Mouse (Mus musculus): ENCODE data around the gene Ccdc115.
"Not testable (repeated sequence)": the region's sequence is repeated elsewhere in the genome, so short reads cannot be mapped to it uniquely, and the experiment has no call there.

Gene Ccdc115

DNA sequence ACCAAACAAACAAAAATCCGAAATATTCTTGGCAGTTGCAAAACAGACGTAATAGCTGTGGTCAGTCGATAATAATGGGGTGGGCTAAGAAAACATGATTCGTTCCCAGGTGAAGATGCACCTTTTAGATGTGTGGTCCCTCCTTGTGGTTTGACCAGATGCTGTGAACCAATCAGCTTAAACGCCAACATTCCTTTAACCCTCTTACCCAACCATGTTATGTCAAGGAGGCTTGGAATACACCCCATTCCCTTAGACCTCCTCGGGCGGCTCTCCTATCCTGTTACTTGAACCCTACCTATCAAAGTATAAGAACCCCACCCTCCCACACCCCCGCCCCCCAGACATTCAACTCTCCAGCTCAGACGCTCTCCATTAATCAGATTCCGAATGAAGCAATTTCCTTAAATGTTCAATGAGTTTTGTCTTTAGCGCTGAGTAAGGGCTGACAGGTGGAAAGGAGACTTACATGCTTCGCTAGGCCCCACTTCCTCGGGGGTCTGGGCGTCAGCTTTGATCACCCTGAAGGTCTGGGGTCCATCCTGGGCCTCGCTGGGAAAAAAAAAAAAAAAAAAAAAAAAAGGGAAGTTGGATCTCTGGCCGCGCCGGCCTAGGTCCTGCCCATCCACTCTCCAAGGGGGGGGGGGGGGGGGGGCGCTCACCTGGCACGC is 956 bp downstream of the Ccdc115 start:
- DNase-seq (ENCODE audit: low spot score in 2 of 2): no peak

DNA sequence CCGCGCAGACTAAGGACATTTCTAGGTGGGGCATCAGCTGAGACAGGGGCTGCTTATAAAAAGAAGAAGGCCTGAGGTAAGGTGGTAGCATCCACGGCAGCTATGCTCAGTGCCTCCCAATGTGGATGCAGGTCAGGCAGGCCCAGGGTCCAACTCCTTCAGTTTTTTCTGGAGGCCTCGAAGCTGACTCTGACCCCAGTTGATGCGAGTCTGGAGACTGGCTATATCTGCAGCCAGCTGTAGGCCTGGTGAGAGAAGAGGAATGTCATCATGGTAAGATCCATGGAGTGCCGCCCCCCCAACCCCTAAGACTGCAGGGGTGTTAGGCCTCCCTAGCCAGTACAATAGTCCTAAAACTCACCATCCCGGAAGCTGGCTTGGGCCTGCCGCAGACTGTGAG is 2.1 kb downstream of the Ccdc115 start:
- DNase-seq (ENCODE audit: low spot score in 2 of 2): not testable (repeated sequence)

DNA sequence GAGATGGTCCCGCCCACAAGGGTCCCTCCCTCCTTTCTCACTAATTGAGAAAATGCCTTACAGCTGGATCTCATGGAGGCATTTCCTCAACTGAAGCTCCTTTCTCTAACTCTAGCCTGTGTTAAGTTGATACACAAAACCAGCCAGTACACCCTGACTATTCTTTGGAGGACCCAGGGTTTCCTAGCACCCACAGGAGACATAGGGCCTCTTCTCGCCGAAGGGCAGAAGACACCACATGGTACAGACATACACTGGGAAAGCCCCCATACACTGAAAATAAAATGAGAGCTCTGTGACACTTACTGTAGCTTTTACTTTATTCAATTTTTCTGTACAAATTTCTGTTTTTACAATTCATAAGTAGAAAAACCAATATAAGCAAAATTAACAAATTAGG is 3.1 kb downstream of the Ccdc115 start:
- DNase-seq (ENCODE audit: low spot score in 2 of 2): no peak

DNA sequence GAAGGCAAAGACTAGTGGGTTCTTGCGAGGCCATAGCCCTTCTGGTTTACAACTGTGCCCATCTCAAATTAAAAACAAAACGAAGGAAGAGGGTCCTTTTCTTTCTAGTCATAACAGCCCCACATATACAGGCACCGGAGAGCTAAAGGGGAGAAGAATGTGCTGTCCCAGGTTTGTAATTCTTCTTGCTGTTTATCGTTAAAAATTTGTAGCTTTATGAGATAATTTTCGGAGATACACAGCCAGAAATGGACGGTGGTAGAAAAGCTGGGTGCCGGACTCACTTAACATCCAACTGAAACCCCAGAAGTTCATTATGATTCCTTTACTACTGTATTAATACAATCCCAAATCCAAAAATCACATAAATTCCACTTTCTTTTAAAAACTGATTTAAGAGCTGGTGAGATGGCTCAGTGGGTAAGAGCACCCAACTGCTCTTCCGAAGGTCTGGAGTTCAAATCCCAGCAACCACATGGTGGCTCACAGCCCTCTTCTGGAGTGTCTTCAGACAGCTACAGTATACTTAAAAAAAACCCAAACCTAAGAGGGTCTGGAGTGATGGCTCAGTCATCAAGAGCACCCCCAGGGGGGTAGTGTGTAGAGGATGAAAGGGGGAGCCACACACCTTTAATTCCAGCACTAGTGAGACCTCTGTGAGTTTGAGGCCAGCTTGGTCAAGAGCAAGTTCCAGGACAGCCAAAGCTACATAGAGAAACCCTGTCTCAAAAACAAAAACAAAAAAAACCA is 3.9 kb downstream of the Ccdc115 start:
- DNase-seq (ENCODE audit: low spot score in 2 of 2): no peak

DNA sequence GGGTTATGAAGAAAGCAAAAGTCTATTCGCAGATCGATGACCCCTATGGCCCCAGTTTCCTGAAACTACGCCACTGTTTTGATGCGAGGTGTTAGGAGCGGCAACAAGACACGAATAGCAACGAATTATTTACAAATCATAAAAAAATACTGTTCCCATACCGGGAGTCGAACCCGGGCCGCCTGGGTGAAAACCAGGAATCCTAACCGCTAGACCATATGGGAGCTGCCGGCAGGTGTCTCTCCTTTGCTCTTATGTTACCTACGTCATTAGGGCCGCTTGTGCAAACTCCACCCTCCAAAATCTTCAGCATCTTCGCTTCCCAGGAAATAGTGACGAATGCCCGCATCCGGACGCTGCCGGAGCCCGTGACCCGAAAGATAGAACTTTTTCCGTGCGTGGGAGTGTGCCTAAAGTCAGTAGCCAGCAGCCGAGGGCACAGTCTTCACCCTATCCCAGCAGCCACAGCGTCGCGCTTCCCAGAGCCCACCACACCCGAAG is 4.8 kb downstream of the Ccdc115 start:
- peak; percentile 78 to 85 for DNase-seq (ENCODE audit: low spot score in 2 of 2)

DNA sequence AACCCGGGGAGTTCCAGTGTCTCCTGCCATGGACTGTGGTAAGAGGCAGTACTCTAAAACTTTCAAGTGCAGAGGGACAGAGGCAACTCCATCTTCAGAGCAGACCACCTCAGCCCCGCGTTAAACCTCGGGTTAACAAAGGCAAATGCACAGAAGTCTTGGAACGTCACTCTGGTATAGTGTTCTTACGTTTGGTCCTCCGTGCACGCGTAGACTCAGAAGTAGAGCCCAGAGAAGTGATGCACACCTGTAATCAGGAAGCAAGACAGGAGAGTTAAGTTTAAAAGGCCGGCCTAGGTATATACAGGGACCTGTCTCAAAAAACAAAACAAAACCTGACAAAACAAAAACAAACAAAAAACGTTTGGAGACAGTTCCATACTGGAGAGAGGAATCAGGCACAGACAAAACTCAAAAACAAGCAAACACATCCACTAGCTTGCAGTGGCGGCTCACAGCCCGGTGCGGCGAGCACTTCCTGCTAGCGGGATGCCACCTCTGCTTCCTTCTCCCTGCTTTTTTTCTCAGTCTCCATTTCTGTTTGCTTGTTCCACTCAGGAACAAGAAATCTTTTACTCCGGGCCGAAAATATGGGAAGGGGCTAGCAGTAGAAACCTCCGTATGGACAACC is 5.5 kb downstream of the Ccdc115 start:
- DNase-seq (ENCODE audit: low spot score in 2 of 2): no peak

DNA sequence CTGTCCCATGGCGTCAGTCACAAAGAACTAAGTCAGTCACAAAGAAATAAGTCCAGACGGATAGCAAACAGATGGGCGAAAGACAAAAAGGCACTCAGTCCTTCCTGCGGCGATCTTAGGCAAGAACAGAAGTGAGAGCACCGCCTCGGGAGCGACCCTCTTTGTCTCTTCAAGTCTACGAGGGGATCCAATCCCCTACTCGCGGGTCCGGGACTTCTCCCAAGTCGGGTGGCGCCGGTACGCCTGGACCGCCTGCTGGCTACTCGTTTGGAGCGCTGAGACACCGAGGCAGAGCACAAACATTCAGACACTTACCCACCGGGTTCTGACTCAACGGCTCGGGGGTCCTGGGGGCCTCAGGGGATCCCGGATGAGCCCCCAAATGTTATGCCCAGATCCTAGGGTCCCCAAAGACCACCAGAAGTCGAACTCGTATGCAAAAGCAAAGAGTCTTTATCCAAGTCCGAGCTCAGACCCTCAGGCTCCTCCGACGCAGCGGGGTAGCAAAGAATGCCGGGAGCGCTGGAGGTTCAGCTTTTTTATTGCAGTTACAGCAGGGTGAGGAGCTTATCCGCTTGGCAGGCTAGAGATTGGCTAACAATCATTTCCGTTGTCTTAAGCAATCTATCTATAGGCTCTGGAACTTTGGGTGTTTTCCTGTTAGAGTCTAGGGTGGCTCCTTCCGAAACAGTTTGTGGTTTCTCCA is 6.5 kb downstream of the Ccdc115 start:
- no peak for DNase-seq (ENCODE audit: low spot score in 2 of 2)

DNA sequence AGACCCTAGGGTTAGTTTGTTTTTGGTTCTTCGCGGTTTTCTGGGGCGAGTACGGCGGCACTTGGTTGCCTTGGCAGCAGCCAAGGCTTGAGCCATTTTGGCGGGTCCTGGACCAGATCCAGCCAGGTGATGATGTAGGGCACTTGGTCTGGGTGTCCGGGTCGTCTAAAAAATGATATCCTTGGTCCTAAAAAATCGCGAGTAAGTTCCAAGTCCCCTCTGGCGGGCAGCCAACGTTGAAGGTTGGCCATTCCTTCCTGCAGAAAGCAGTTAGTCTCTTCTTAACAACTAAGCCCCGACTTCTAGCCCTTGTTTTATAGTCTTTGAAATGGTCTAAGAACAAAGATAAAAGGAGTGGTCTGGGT is 7.1 kb downstream of the Ccdc115 start:
- DNase-seq (ENCODE audit: low spot score in 2 of 2): no peak

DNA sequence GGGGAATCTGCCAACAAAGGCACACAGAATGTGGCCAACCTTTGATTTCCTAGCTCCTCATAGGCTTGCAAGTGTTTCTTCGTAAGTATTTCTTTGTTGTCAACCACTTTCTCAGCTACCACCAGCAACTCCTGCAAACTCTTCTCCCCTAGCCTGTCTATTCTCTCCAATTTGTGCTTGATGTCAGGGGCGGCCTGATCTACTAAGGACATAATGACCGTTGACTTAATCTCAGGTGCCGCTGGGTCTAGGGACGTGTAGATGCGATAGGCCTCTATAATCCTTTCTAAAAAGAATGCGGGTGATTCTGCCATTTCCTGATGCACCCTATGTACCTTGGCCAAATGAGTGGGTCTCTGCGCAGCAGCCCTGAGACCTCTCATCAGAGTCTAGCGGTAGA is 8.0 kb downstream of the Ccdc115 start:
- DNase-seq (ENCODE audit: low spot score in 2 of 2): no peak

DNA sequence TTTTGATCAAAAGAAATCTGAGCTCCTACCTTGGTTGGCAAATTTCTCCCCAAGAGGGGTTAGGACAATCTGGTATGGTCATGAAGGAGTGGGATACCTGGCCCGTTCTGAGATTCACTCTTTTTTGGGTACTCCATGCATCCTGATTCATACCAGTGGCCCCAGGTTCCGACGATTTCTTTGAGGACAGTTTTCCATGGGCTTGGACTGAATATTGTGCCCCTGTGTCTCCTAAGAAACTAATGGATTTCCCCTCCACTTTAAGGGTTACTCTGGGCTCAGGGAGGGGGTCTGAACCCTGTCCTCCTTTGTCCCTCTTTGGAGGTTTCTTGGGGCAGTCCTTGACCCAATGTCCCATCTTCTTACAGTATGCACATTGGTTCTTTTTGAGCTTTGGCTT is 8.5 kb downstream of the Ccdc115 start:
- DNase-seq (ENCODE audit: low spot score in 2 of 2): no peak

DNA sequence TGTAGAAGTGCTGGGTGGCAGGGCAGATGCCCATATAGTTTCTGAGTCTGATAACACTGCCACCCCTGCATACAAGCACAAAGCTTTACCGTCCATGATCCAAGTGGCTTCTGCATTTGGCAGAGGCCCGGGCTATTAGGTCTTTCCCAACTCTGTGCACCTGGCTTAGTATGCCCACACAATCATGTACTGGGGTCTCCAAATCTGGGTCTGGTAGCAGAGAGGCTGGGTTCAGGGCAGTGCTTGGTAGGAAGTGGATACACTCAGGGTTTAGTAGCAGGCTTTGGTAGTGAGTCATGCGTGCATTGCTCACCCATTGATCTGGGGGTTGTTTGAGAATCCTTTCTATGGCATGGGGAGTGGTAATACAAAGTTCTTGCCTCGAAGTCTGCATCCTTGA is 10.2 kb downstream of the Ccdc115 start:
- DNase-seq (ENCODE audit: low spot score in 2 of 2): no peak

DNA sequence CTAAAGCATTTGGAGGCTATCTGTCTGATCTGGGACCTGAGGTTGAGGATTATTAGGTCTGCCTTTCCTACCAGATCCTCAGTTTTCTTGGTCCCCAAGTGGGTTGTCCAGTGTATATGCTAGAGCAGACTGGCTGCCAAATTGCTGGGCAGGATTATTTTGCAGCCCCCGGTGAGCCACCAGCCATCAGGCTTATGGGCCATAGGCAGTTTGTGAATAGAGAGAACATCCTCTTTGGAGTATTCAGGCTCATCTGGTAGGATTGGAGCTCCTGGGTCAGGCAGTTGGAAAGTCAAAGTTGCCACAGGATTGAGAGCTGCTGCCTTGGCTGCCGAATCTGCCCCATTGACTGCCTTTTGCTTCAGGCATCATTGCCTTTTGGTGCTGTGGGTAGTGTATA is 11.0 kb downstream of the Ccdc115 start:
- no peak for DNase-seq (ENCODE audit: low spot score in 2 of 2)

DNA sequence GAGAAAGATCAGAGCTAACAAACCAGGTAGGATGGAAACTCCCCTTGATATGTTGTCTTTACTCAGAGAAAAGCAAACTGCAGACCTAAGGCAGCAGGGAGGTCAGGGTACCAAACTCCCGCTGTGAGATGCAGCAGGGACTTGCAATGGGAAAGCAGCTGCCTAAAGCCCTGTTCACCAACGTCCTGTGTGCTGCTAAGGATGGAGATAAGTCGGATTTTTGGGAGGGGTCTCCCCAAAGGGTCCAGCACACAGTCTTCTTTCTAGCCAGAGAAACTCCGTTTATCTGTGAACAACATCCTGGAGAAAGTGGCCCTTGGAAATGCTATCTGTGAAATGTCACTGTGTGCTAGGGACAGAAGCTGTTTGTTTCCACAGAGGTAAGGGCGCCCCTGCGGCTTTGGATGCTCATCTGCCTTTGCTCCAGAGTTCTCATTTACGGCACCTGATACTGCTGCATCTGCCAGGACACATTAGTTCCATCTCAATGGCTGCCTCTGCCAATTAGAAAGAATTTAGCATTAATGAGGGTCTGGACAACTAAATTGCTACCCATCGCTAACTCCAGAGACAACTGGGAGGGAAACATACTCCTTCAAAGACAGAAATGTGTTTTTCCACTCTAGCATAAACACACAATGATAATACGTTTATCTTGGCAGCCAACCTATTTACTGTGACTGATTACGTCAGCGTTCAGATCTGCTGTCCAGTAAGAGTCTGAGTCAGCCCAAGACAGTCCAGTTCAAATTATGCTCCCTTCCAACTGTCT is 40.1 kb downstream of the Ccdc115 start:
- DNase-seq (ENCODE audit: low spot score in 2 of 2): no peak

DNA sequence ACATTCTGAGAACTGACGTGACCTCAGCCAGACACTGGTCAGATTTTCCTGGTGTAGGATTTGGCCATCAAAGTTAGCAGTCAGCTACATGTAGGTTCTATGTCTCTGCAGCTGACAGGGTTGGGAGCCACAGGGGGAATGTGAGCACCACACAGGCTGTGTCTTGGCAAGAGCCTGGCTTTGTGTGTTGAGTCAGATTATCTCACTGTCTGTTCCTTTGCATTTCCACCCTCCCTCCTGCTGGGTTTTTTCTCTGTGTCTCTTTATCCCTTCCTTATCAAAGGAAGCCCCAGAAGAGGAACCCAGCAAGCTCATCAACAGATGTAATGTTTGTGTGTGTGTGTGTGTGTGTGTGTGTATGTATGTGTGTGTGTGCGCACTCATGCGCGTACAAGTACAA is 43.2 kb downstream of the Ccdc115 start:
- DNase-seq (ENCODE audit: low spot score in 2 of 2): no peak

DNA sequence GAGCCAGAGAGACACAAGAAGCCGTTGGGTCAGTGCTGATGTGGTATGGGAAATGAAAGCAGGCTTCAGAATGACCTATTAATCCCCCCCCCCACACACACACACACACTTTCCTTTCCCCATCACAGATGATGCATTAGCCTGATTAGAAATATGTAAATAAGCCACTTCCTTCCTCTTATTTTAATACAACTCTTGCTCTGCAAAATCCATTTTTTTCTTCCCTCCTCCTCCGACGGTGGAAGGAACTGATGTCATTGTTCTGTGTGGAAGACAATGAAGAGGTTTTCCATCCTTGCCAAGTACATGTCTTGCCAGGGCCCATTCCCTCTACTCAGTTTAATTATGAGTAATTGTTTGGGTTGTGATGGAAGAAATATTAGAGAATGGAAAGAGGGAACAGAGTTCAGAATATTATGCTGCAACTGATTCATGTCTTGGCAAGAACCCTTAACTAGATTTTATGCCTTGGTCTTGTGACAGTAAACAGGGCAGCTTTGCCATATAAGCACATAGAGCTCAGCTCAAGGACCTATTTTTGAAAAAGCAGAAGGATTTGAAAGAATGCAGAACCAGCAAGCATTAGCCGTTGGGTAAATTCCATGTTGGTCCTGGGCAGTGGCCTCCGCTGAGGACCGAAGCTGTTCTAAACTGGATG is 50.1 kb downstream of the Ccdc115 start:
- no peak for DNase-seq (ENCODE audit: low spot score in 2 of 2)

DNA sequence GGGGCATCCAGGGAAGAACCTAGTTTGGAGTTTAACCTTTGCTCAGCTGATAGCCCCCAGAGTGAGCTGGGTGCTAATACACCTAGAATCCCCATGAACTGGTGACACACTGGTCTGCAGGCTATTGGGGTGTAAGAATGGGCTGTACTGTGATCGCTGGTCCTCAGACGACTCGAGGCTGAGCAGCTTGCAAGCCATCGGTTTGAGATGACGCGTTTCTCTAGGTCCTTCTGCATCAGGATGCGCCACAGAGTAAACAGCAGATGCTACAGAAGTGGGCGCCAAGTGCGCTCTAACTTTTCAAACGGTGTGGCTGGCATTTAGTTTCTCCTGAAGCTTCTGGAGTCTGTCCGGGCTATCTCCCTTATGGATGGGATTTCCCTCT is 50.6 kb downstream of the Ccdc115 start:
- no peak for DNase-seq (ENCODE audit: low spot score in 2 of 2)

DNA sequence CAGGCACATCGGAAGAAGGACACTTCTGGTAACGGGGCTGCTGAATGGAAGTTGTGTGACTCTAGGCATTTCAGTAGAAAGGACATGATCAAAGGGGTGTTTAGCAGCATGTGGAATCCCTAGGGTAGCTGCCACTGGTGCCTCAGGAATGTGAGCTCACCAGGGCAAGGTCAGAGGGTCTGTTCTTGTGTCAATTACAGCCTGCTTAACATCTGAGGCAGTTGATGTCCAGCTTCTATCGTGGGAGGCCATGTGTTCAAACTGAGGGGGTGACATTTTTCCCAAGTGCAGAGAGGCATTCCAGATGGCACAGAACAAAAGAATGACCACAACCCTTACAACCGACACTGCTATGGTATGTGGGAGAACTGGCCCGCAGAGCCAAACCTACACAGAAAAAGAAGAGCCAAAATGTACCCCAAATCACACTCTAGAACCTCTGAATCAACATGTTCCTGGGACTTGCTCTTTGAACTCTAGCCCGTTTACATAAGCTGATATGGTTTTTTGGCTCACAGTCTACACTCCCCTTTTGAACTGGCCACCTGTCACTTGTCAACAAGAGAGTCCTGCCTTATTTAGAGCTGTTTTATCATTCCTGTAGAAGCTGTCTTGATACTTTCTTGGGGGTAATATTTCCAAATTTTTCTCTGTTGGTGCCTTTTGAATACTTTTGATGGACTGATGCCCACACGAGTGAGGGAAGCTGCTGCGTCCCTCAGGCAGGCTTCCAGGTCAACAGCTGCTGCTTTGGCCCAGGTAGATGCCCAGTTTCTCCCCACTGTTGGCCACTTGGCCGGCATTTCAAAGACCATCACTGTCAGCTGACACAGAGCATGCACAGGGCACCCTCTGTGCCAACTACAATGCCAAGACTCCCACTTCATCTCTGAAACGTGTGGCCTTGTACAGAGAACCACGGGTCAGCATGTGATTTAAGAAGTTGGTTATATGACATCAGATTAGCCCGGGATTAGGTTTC is 51.8 kb downstream of the Ccdc115 start:
- no peak for DNase-seq (ENCODE audit: low spot score in 2 of 2)

Measured in urinary bladder, postnatal 4 days (tissue).